Mouse (Mus musculus): ENCODE data around the gene Zfyve21.

GRCm38 (mm10) chr12:111809762-111810161 lies 4.2 kb upstream of the Zfyve21 start:
- TF ChIP-seq CTCF (IDR thresholded peaks at IDR 0.05; ENCODE audit: low read depth) (peak; percentile 44), EP300 (IDR thresholded peaks at IDR 0.05; ENCODE audit: low read depth) (no peak)

Measured in liver, postnatal 0 days (tissue).